Mouse (Mus musculus): ENCODE results near the gene Ccdc157.
A peak's percentile ranks its signal among the peaks of the same experiment; 100 is the strongest.
"Not testable (repeated sequence)": the region's sequence is repeated elsewhere in the genome, so short reads cannot be mapped to it uniquely, and the experiment has no call there.

Ccdc157 gene

GRCm38 (mm10) chr11:4159808-4160708 is at the start of gene Ccdc157, which contains the start of gene Sf3a1:
Ccdc157 (minus strand) TSS chr11:4160293.
Sf3a1 (plus strand) TSS chr11:4160350.
- DNase-seq (ENCODE audit: low spot score): peak; percentile 93

- DNase-seq (ENCODE audit: low spot score): no peak
These were observed 49.5 kb upstream of the Ccdc157 start for GRCm38 (mm10) chr11:4209556-4209955.

GRCm38 (mm10) chr11:4207655-4208054 is 47.6 kb upstream of the Ccdc157 start:
- no peak for DNase-seq (ENCODE audit: low spot score)

GRCm38 (mm10) chr11:4206563-4206962 is 46.5 kb upstream of the Ccdc157 start:
- no peak for DNase-seq (ENCODE audit: low spot score)

GRCm38 (mm10) chr11:4205951-4206350 is 45.9 kb upstream of the Ccdc157 start:
- no peak for DNase-seq (ENCODE audit: low spot score)

GRCm38 (mm10) chr11:4205097-4205655 is 45.1 kb upstream of the Ccdc157 start:
- DNase-seq (ENCODE audit: low spot score): no peak

- DNase-seq (ENCODE audit: low spot score): no peak
These were observed 43.6 kb upstream of the Ccdc157 start for GRCm38 (mm10) chr11:4203705-4204074.

GRCm38 (mm10) chr11:4202995-4203704 is 43.1 kb upstream of the Ccdc157 start:
- no peak for DNase-seq (ENCODE audit: low spot score)

GRCm38 (mm10) chr11:4201981-4202700 is 42.0 kb upstream of the Ccdc157 start:
- no peak for DNase-seq (ENCODE audit: low spot score)

GRCm38 (mm10) chr11:4197691-4198090 is 37.6 kb upstream of the Ccdc157 start:
- no peak for DNase-seq (ENCODE audit: low spot score)

- DNase-seq (ENCODE audit: low spot score): no peak
These were observed 36.5 kb upstream of the Ccdc157 start for GRCm38 (mm10) chr11:4196636-4197035.

GRCm38 (mm10) chr11:4195597-4196031 is 35.5 kb upstream of the Ccdc157 start:
- no peak for DNase-seq (ENCODE audit: low spot score)

GRCm38 (mm10) chr11:4193420-4193819 is 33.3 kb upstream of the Ccdc157 start:
- DNase-seq (ENCODE audit: low spot score): no peak

- DNase-seq (ENCODE audit: low spot score): no peak
These were observed 32.7 kb upstream of the Ccdc157 start for GRCm38 (mm10) chr11:4192757-4193156.

- DNase-seq (ENCODE audit: low spot score): no peak
These were observed 30.6 kb upstream of the Ccdc157 start for GRCm38 (mm10) chr11:4190677-4191076.

- DNase-seq (ENCODE audit: low spot score): no peak
These were observed 29.1 kb upstream of the Ccdc157 start for GRCm38 (mm10) chr11:4189182-4189581.

GRCm38 (mm10) chr11:4187318-4187700 is 27.2 kb upstream of the Ccdc157 start:
- no peak for DNase-seq (ENCODE audit: low spot score)

GRCm38 (mm10) chr11:4186486-4187317 is 26.6 kb upstream of the Ccdc157 start, which contains the start of gene Tbc1d10a:
Tbc1d10a (plus strand) TSS chr11:4186789.
- DNase-seq (ENCODE audit: low spot score): peak; percentile 98

- not testable (repeated sequence) for DNase-seq (ENCODE audit: low spot score)
These were observed 25.4 kb upstream of the Ccdc157 start for GRCm38 (mm10) chr11:4185480-4185879.

- no peak for DNase-seq (ENCODE audit: low spot score)
These were observed 24.3 kb upstream of the Ccdc157 start for GRCm38 (mm10) chr11:4184251-4184952.

Measured in layer of hippocampus, adult 11-12 months (tissue).